Mouse (Mus musculus) frontal cortex, postnatal 36 days (tissue): Measurements from ENCODE around the gene Ifit1bl2.
A peak's percentile ranks its signal among the peaks of the same experiment; 100 is the strongest.
"Not testable (repeated sequence)": the region's sequence is repeated elsewhere in the genome, so short reads cannot be mapped to it uniquely, and the experiment has no call there.

Experiments
- DNase-seq, 2 experiments: peaks; one replicate each; pipeline ENCODE4 v3.0.0; 2022; ENCODE audit warnings: low spot score in 2 of 2

Ifit1bl2 gene

DNA sequence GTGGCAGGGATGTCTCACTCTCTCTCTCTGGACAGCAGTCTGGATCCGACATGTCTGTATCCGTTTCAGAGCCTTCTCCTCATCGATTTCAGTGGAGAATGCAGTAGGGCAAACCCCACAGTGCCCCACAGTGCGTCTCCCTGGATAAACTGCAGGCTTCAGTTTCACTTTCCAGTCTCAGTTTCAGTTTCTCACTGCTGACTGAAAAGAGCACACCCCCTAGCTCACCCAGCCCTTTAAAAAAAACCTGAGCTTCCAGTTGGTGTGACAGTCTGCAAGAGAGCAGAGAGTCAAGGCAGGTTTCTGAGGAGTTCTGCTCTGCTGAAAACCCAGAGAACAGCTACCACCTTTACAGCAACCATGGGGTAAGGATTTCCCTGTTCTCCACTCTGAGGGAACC, at the start of gene Ifit1bl2, which contains the start of gene Ifit1:
Ifit1bl2 (minus strand) TSS at position 121 of the 400 bp plus-strand sequence.
Ifit1 (plus strand) TSS at position 249 of the 400 bp plus-strand sequence.
- DNase-seq, result no peak

- DNase-seq, result no peak
These were observed 45.0 kb upstream of the Ifit1bl2 start for GRCm38 (mm10) chr19:34685530-34685929.

DNA sequence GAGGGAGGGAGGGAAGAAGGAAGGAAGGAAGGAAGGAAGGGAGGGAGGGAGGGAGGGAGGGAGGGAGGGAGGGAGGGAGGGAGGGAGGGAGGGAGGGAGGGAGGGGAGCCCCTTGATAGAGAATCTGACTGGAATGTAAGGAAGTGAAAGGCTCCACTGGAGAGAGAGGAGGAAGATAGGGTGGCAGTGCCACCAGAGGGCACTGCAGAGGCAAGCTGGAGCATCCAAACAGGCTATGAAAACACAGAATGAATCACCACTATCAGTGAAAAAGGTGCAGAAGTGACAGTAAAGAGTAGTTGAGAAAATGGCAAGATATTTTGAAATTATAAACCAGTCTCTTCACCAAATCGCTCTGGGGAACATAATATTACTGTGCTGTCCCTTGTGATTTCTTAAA, 44.3 kb upstream of the Ifit1bl2 start:
- peak; percentile 46 to 64 for DNase-seq

DNA sequence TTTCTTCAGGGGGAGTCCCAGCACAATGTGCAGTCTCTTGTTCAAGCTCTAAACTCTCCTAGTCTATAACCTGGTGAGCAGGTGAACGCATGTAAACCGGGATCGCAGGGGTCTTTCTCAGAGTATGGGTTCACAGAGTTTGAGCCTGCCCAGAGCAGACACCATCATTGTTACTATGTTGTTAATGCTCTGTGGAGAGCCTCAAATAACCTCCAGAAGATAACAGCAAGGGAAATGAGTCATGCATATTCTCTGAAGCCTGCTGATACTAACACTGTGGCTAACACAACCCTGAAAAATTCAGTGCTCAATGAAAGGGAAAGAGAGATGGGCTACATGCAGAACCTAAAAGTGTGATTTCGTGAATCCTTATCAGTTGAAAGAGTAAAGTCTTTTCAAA, 37.9 kb upstream of the Ifit1bl2 start:
- DNase-seq, result no peak

GRCm38 (mm10) chr19:34673476-34673875, 32.9 kb upstream of the Ifit1bl2 start:
- no peak for DNase-seq

GRCm38 (mm10) chr19:34666127-34666526, 25.6 kb upstream of the Ifit1bl2 start:
- DNase-seq, result peak; percentile 48 to 80

DNA sequence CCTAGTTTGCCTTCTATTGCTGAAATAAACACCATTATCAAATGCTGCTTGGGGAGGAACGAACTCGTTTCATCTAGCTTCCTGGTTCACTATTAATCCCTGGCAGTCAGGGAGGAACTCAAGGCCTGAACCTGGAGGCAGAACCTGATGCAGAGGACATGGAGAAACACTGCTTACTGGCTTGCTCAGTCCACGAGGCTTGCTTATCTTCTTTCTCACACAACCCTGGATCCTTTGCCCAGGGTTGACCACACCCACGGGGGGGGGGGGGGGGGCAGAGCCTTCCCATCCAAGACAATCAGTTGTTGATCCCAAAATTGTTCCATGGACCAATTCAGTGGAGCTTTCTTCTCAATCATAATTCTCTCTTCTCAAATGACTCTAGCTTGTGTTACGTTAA, 22.2 kb upstream of the Ifit1bl2 start:
- DNase-seq, result no peak

DNA sequence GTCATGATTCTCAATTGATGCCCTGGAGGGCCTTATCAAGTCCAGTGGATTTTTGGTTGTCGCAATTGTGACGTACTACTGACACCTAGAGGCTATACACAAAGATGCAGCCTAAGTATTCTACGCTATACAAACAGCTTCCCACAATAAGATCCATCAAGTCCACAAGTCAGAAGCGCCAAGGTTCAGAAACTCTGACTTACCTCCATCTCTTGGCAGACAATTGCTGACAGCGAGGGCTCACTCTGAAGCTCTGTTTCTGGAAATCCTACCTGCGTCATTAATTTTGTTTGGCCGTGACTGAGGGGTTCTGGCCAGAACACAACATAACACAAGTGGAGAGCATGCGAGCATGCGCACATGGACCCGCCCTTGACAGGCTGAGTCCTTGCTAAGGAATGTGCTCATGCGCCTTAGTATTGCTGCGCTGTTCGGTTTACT, 21.5 kb upstream of the Ifit1bl2 start:
- DNase-seq, result peak; percentile 51 to 65

DNA sequence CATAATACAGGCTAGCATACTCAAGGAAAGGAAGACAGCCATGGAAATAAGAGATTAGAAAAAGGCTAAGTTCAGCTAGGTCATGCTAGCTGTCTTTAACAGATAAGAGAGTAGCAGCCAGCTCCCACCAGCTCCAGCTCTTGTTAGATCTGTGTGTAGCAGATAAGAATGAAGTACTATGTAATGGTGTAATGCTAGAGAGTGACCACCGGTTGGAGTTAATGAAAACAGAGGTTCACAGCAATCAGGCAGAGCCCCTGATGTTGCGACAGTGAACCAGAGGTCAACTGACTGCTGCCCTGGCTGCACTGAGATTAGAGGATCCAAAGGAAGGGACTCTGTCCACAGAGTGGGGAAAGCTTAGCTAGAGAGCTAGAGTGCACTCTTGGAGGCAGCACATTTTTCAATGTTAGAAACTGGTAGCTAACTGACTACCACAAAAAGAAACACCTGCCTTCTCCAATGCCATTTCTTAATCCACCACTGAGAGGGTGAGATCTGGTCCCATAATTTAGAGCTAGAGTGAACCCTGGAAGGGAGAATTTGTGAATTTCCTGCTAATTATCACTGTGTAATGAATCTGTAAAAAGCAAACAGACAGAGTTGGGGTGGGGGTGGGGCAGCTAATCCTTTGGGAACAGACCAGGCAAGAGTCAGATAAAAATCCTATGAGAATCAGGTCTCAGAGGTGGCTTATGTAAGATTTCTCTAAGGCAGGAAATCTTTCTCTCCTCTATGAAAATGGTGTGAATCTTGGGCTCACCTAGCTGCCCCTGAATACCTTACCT, 16.2 kb upstream of the Ifit1bl2 start:
- DNase-seq, result no peak

- no peak for DNase-seq
These were observed 14.8 kb upstream of the Ifit1bl2 start for GRCm38 (mm10) chr19:34655227-34655805.

- no peak for DNase-seq
These were observed 10.5 kb upstream of the Ifit1bl2 start for GRCm38 (mm10) chr19:34650997-34651396.

GRCm38 (mm10) chr19:34650276-34650675, 9.7 kb upstream of the Ifit1bl2 start:
- no peak for DNase-seq

DNA sequence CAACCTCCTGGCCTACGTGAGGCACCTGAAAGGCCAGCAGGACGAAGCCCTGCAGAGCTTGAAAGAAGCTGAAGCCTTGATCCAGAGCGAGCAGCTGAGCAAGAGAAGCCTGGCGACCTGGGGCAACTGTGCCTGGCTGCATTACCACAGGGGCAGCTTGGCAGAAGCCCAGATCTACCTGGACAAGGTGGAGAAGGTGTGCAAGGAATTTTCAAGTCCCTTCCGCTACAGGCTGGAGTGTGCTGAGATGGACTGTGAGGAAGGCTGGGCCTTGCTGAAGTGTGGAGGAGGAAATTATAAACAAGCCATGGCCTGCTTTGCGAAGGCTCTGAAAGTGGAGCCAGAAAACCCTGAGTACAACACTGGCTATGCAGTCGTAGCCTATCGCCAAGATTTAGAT, 7.1 kb upstream of the Ifit1bl2 start:
- not testable (repeated sequence) for DNase-seq

DNA sequence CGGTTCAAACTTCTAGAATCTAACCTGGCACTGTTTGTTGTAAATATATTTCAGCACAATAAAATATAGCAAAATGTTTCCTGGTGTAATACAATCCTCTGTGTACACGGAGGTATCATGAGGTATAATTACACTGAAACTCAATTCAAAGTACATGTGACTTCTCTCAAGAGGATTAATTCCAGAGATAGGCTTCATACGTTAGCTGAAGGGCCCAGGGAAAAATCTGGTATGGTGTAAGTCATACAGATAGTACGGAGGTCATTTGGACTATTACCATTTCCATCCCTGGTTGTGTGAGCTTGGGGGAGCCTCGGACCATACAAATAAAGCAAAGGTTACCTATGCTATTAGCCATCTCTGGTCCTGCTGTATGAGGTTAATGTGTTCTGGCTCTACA, 2.1 kb upstream of the Ifit1bl2 start:
- no peak for DNase-seq

DNA sequence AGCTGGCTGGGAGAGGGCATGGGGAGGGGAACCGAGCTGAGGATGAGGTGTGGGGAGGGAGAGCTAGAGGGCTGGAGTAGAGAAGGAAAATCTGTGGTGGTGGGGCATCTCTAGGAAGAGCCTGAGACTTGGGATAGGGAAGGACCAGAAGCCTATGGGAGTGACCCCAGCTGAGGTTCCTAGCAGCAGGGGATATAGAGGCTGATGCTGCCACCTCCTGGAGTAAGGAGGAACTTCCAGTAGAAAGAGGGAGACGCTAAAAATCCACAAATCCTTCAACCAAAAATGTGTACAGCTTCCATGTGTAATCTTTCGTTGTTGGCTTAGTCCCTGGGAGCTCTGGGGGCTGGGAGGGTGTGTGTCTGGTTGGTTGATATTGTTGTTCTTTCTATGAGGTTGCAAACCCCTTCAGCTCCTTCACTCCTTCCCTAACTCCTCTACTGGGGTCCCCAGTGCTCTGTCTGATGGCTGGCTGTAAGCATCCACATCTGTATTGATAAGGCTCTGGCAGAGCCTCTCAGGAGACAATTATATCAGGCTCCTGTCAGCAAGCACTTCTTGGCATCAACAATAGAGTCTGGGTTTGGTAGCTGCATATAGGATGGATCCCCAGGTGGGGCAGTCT, 3.5 kb downstream of the Ifit1bl2 start:
- DNase-seq, result peak; percentile 32 to 71

GRCm38 (mm10) chr19:34633484-34633883, 7.1 kb downstream of the Ifit1bl2 start:
- DNase-seq, result no peak

- DNase-seq, result no peak
These were observed 9.1 kb downstream of the Ifit1bl2 start for GRCm38 (mm10) chr19:34631487-34631886.

GRCm38 (mm10) chr19:34627496-34627895, 13.0 kb downstream of the Ifit1bl2 start:
- DNase-seq, result no peak

DNA sequence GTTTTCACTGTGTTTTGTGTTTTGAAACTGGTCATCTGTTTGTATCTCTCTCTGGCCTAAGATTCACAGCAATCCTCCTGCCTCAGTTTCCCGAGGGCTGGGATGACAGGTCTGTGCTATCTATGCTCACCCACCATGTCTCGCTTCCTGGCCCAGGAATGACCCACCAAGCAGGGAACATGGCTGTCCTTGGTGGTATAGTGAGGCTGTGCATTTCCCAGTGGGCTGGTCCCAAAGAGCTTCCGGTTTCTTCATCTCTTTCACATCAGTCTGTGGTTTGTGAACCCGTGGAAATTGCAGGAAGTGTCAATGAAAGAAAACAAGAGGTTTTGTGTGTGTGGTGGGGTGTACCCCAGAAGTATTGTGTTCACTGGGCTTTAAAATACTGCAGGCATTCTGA, 15.9 kb downstream of the Ifit1bl2 start:
- DNase-seq, result no peak

- no peak for DNase-seq
These were observed 16.8 kb downstream of the Ifit1bl2 start for GRCm38 (mm10) chr19:34623781-34624180.

- DNase-seq, result no peak
These were observed 19.7 kb downstream of the Ifit1bl2 start for GRCm38 (mm10) chr19:34620871-34621270.

DNA sequence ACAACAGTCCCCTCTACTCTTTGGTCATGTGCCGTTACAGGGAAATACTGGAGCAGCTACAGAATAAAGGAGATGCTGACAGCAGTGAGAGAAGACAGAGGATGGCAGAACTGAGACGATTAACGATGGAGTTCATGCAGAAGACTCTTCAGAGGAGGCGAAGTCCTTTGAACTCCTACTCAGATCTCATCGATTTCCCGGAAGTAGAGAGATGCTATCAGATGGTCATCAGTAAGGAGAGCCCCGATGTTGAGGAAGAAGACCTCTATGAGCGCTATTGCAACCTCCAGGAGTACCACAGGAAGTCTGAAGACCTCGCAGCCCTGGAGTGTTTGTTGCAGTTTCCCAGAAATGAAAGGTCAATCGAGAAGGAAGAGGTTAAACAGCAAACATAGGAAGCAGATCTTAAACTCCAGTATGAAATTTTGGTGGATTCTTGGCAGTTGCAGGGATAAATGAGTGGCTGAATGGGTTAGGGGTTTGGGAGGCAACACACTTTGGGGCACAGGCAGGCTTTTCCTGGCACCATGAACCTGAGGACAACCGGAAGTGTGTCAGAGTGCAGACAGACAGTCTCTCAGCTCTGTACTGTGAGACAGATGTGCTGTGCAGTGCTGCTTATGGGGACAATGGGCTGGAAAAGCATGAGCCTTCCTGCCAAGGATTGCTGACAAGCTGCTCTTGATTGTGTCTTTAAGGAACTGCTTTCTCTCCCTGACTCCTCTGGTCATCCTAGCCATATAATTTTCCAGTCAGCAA, 28.1 kb downstream of the Ifit1bl2 start:
- not testable (repeated sequence) for DNase-seq
